Mouse (Mus musculus) left cerebral cortex, postnatal 36 days (tissue): ENCODE measurements around the gene Zdhhc3. TPM values are rescaled to one million over a fixed set of nuclear protein-coding genes. Genes with fewer than 3 reads are reported as not detected.
A peak's percentile ranks its signal among the peaks of the same experiment; 100 is the strongest.

Experiments
- DNase-seq, 2 experiments: peaks; one replicate each; pipeline ENCODE4 v3.0.0; 2021 to 2022; ENCODE audit warnings: low spot score in 2 of 2, mixed read lengths in 1 of 2
- intact Hi-C: fragments of 180-260 bp; cut with DNase I; formaldehyde crosslinking; loops from one replicate; pipeline ENCODE4 v1.15.1; 2025
- total RNA-seq, 2 experiments: library from RNA; stranded (reverse); gene quantifications; 2 replicates each; pipeline ENCODE4 v1.2.3; 2021

Zdhhc3 gene
- total RNA-seq, 2 experiments from 2014 or later, result 59.8 to 77.8 TPM

DNA sequence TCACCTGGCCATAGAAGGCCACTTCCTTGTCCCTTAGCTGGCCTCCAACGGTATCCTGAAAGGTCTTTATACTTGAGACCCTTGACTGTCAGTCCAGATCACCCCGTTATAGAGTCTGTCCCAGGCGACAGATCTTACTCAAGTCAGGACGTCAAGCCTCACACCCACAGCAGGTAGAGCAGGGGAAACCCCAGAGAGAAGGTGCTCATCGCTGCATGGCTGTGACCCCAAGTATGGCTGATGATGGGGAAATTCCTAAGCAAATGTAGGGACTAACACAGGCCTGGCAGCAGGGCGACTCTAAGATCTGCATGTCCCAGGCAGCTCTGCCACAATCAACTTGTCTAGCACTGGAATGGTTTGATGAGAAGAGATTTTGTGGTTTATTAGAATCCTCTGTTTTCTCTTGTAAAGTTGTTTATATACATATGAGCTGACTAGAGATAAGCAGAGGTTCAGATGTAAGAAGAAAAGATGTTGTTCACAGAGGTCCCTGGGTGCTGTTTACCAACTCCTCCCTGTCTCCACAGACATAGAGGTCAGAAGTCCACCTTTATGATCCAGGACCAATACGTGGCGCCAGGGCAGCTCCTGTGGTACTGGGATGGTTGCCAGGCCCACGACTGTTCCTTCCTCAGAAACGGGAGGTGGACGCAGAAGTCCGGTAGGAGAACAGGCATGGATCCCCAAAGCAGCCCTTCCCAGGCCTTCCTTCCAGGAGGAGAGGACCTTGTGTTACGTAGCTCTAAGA is 81.3 kb downstream of the Zdhhc3 start:
- no peak for DNase-seq
- intact Hi-C loops, result no loop called here

- DNase-seq, result no peak
- intact Hi-C loops, result loop anchor here (5.0 kb wide), 1 partner anchor 72 kb away; the partner anchor contains the start of genes 1110059G10Rik and Kif15
Observed at GRCm38 (mm10) chr9:123024201-123024600, 88.8 kb downstream of the Zdhhc3 start.

GRCm38 (mm10) chr9:123021636-123022379 is 91.2 kb downstream of the Zdhhc3 start:
- intact Hi-C loops, result loop anchor here (2.0 to 5.0 kb wide), 2 partner anchors 70 to 91 kb away; partner anchors contain the start of genes 1110059G10Rik, Exosc7, Kif15 and Zdhhc3
- DNase-seq, result peak; percentile 16 to 18

DNA sequence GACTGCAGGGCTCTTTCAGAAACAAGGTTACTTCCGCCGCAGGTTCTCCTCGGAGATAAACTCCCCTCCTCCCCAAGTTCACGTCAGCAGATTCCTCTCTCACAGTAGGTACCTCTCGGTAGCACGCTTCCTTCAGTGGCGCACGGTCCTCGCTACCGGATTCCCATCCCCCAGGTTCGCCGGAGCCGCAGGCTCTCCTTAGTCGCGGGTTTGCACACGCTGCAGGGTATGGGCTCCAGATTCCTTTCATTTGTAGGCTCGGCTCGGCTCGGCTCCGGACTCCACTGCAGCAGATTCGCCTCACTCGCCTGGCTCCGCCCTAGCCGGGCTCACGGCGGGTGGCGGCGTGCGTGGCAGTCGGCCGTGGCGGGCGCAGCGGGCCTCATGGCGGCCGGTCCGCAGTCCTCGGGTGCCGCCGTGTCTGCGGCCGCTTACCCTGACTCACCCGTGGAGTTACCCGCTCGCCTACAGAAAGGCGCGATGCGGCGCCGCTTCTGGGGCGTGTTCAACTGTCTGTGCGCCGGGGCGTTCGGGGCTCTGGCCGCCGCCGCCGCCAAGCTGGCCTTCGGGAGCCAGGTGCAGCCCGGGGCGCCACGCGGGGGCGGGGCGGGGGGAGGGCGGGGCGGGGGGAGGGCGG is 91.9 kb downstream of the Zdhhc3 start, which contains the start of gene Tmem42:
Gene Tmem42, plus strand, starts transcription at position 332 of the 637 bp plus-strand sequence.
- intact Hi-C loops, result loop anchor here (2.0 to 5.0 kb wide), 2 partner anchors 69 to 92 kb away; partner anchors contain the start of genes 1110059G10Rik, Exosc7, Kif15 and Zdhhc3
- DNase-seq, result peak; percentile 89 to 91

Other genes with a start within 250 kb of the Zdhhc3 start
- 100 to 1,000 TPM; 135 to 167 TPM for gene Zfp445, start 247.2 kb downstream of the Zdhhc3 start, total RNA-seq
- 1 to 10 TPM; 3.5 to 5.5 TPM for gene Zkscan7, start 227.5 kb downstream of the Zdhhc3 start, total RNA-seq
- gene Zfp105, start 190.1 kb downstream of the Zdhhc3 start, total RNA-seq, result 1 to 10 TPM; 7.2 to 8.7 TPM
- 10 to 100 TPM; 20.8 to 22.0 TPM for gene 1110059G10Rik, start 162.2 kb downstream of the Zdhhc3 start, total RNA-seq
- 1 to 10 TPM; 1.2 TPM for gene Kif15, start 162.2 kb downstream of the Zdhhc3 start, total RNA-seq
- gene Tmem42, start 91.9 kb downstream of the Zdhhc3 start, total RNA-seq, result 10 to 100 TPM; 29.0 to 32.3 TPM
- gene Tgm4, start 78.5 kb downstream of the Zdhhc3 start, total RNA-seq, result 1 to 10 TPM in 1 of 2 experiments, under 1 TPM in 1; 0.54 to 2.9 TPM
- 10 to 100 TPM; 37.2 to 41.7 TPM for gene Exosc7, start within 50 bp of the Zdhhc3 start, total RNA-seq
- 1 to 10 TPM; 3.5 to 4.0 TPM for gene Clec3b, start 37.7 kb upstream of the Zdhhc3 start, total RNA-seq
- gene Cdcp1, start 102.8 kb upstream of the Zdhhc3 start, total RNA-seq, result under 1 TPM; 0.14 to 0.27 TPM
- gene Tmem158, start 147.6 kb upstream of the Zdhhc3 start, total RNA-seq, result 10 to 100 TPM; 59.1 to 64.8 TPM